Mouse (Mus musculus) spleen, adult 2 months (tissue): ENCODE results near the gene Zbp1. TPM values are rescaled to one million over a fixed set of nuclear protein-coding genes. Genes with fewer than 3 reads are reported as not detected.

ENCODE experiments used
- DNase-seq, 2 experiments: peaks; one replicate each; pipeline versions ENCODE4 v3.0.0 to v3.0.0-alpha.2; 2012 to 2021; ENCODE audit warnings: low spot score in 2 of 2, low read depth in 1 of 2
- H3K27ac ChIP-seq: fragments of 200-500 bp; 2 replicates; pipeline ENCODE4 v1.5.1; 2012; ENCODE audit warnings: low read length, inconsistent platforms; ENCODE audit not compliant: insufficient read depth
- H3K27me3 ChIP-seq: fragments of 200-500 bp; 2 replicates; pipeline ENCODE4 v1.6.1; 2012; ENCODE audit warnings: mild to moderate bottlenecking, moderate library complexity, low read length, inconsistent platforms; ENCODE audit not compliant: control insufficient read depth, insufficient read depth
- H3K36me3 ChIP-seq: fragments of 200-500 bp; 2 replicates; pipeline ENCODE4 v1.6.1; 2012; ENCODE audit warnings: mild to moderate bottlenecking, low read length, inconsistent platforms; ENCODE audit not compliant: control insufficient read depth, insufficient read depth
- H3K4me1 ChIP-seq: fragments of 200-500 bp; 2 replicates; pipeline ENCODE4 v1.6.1; 2011; ENCODE audit warnings: inconsistent platforms; ENCODE audit not compliant: control insufficient read depth, insufficient read depth, insufficient read length
- H3K4me3 ChIP-seq: fragments of 200-500 bp; 2 replicates; pipeline ENCODE4 v1.5.1; 2011; ENCODE audit warnings: mild to moderate bottlenecking, inconsistent platforms; ENCODE audit not compliant: insufficient read depth, insufficient read length; ENCODE audit errors: extremely low read depth
- CTCF ChIP-seq: fragments of 200-500 bp; IDR thresholded peaks from 2 replicates; pipeline ENCODE4 v1.5.1; 2011; ENCODE audit warnings: mild to moderate bottlenecking, inconsistent platforms; ENCODE audit not compliant: insufficient read depth, insufficient read length, insufficient replicate concordance; ENCODE audit errors: extremely low read depth
- POLR2A ChIP-seq: fragments of 200-500 bp; IDR thresholded peaks from 2 replicates; pipeline ENCODE4 v1.6.1; 2011; ENCODE audit warnings: low read depth, low read length, inconsistent platforms
- WGBS: fragments of 180-500 bp; shearing (Covaris S2); methylation state at CpG from one replicate; pipeline ENCODE4 v1.1.7; 2018; 5-methylcytosine and 5-hydroxymethylcytosine counted together
- polyA plus RNA-seq: library from polyadenylated mRNA; depleted of rRNA; stranded (reverse); fragments of >200 nt; gene quantifications from 2 replicates; pipeline ENCODE4 v1.2.3, GENCODE M21; 2012; rRNA removed

Gene Zbp1
- polyA plus RNA-seq, 1 experiment, result 19.6 TPM

- TF ChIP-seq CTCF (no peak), POLR2A (no peak)
- WGBS, result 50% methylated on average over 4 of the region's 4 CpGs
- no peak overlapping the region for H3K4me3 ChIP-seq
- no peak for DNase-seq
- H3K36me3 ChIP-seq, result no peaks in the 10 kb centered on the region
- H3K27me3 ChIP-seq, result no peaks in the 10 kb centered on the region
- no peak overlapping the region for H3K27ac ChIP-seq
- H3K4me1 ChIP-seq, result peaks cover 3% of the 10 kb centered on the region; the same call in 1 of the 2 replicates
Observed at GRCm38 (mm10) chr2:173157376-173157775, 61.3 kb downstream of the Zbp1 start.

- H3K27ac ChIP-seq, result no peak overlapping the region
- no peaks in the 10 kb centered on the region for H3K27me3 ChIP-seq
- H3K4me3 ChIP-seq, result no peak overlapping the region
- 82% methylated on average over 13 of the region's 13 CpGs for WGBS
- no peaks in the 10 kb centered on the region for H3K36me3 ChIP-seq
- H3K4me1 ChIP-seq, result peaks cover 3% of the 10 kb centered on the region; the same call in 1 of the 2 replicates
- TF ChIP-seq CTCF (no peak), POLR2A (no peak)
- no peak for DNase-seq
Observed at GRCm38 (mm10) chr2:173156923-173157322, 61.8 kb downstream of the Zbp1 start.

Other genes starting within 250 kb of the Zbp1 start
- 0.86 and 0.98 TPM in 2 replicates for gene Spo11, start 241.2 kb downstream of the Zbp1 start, polyA plus RNA-seq
- gene Rae1, start 218.8 kb downstream of the Zbp1 start, polyA plus RNA-seq, result 48.3 and 51.5 TPM in 2 replicates
- gene Rbm38, start 198.4 kb downstream of the Zbp1 start, polyA plus RNA-seq, result 663 and 724 TPM in 2 replicates
- not detected in 2 replicates for gene Ctcfl, start 99.4 kb downstream of the Zbp1 start, polyA plus RNA-seq
- gene Pck1, start 65.9 kb downstream of the Zbp1 start, polyA plus RNA-seq, result 0.28 and 0.76 TPM in 2 replicates
- gene Pmepa1, start 57.6 kb upstream of the Zbp1 start, polyA plus RNA-seq, result 13.1 and 21.4 TPM in 2 replicates